Mouse (Mus musculus): ENCODE measurements at regions not wholly inside any gene's neighbourhood (a gene's known extent, or its start where the extent isn't known, plus 50 kb on each side); places are given as distances from the start of the nearest gene placed in this dataset.

DNA sequence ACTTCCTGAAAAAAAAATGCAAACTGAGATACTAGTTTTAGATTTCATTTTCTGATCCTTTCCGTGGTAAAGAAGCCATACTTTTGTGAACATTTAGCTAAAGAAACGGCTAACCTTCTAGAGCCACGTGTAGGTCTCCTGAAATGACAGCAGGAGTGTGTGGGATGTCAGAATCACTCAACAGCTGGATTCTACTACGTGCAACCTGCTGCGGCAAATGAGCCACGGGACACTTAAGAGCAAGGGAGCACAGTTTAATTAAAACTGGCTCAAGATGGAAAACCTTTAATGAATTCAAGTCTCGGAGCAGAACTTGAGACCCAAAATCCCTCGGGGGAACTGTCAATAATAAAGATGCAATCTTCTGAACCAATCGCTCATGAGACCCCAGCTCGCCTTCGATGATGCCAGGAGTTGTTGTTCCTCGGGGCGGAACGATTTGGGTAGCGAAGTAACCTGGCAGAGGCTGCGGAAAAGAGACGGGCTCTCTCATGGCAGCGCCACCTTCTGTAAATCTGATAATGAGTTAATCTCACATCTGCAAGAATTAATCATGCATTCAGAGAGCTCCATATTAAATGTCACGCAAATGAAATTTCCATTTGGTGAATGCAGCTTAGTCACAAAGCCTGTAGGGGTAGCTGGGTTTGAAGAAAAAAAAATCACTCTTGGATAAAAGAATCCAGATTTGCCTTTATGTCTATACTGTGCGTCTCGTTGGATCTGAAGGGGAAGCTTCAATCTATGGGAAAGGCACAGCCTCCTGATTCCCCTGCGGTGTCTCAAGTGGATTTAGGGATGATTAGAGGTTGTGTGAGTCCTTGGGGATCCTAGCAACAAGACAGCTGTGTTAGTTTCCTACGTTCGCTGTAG is 90.9 kb upstream of the Krr1 start:
- H3K4me1 ChIP-seq (ENCODE audit: control insufficient read depth in 1 of 2, insufficient read depth in 2 of 2, low read length in 2 of 2): no peaks in the 10 kb centered on the region
- H3K27ac ChIP-seq (ENCODE audit: control insufficient read depth, low read depth, low read length): no peak overlapping the region
- no peaks in the 10 kb centered on the region for H3K9me3 ChIP-seq (replicated peaks; ENCODE audit: insufficient read depth, low read length)
- no peak overlapping the region for H3K4me3 ChIP-seq (ENCODE audit: control insufficient read depth in 1 of 2, insufficient read depth in 1 of 2, low read depth in 2 of 2, low read length in 2 of 2)
- H3K79me2 ChIP-seq (ENCODE audit: control insufficient read depth, insufficient read depth, low read length, poor library complexity): no peaks in the 10 kb centered on the region
- H3K27me3 ChIP-seq (ENCODE audit: control insufficient read depth in 1 of 2, insufficient read depth in 2 of 2, low read length in 2 of 2): peaks cover 0 to 3% of the 10 kb centered on the region in 2 experiments; a peak in 2 of 4 replicates
- TF ChIP-seq NRF1 (IDR thresholded peaks at IDR 0.05; ENCODE audit: insufficient read depth, low read depth, low read length, poor library complexity, severe bottlenecking): no peak
- no peak for TF ChIP-seq MXI1 (IDR thresholded peaks at IDR 0.05; ENCODE audit: low read depth, low read length)
- no peak for TF ChIP-seq MYB (IDR thresholded peaks at IDR 0.05; ENCODE audit: low read depth, low read length)
- TF ChIP-seq POLR2AphosphoS2 (IDR thresholded peaks at IDR 0.05; ENCODE audit: low read length): no peak
- H3K36me3 ChIP-seq (ENCODE audit: control insufficient read depth in 1 of 2, insufficient read depth in 2 of 2, low read length in 2 of 2): no peaks in the 10 kb centered on the region
- DNase-seq (ENCODE audit: low read depth, low spot score): no peak
- H3K9ac ChIP-seq (ENCODE audit: control insufficient read depth, low read depth, low read length, poor library complexity, severe bottlenecking): no peak overlapping the region

DNA sequence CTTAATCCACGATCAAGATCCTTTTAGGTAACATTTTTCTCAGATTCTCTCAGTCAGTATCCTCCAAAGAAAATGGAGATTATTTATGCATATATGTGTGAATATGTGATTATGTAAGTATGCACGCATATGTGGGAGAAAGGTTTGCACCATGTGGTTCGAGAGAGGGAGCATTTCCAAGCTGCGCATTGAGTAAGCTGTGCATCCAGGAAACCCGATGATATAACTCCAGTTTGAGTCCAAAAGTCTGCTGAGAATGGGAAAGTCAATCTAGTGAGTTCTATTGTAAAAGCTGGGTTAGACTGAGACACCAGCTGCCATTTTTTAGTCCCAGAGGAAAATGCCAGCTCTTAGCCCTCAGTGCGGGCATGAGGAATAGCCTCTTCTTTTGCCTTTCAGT is 89.9 kb upstream of the Krr1 start:
- H3K36me3 ChIP-seq (ENCODE audit: control insufficient read depth in 1 of 2, insufficient read depth in 2 of 2, low read length in 2 of 2): no peaks in the 10 kb centered on the region
- DNase-seq (ENCODE audit: low read depth, low spot score): no peak
- no peak overlapping the region for H3K4me3 ChIP-seq (ENCODE audit: control insufficient read depth in 1 of 2, insufficient read depth in 1 of 2, low read depth in 2 of 2, low read length in 2 of 2)
- no peaks in the 10 kb centered on the region for H3K9me3 ChIP-seq (replicated peaks; ENCODE audit: insufficient read depth, low read length)
- H3K79me2 ChIP-seq (ENCODE audit: control insufficient read depth, insufficient read depth, low read length, poor library complexity): no peaks in the 10 kb centered on the region
- no peaks in the 10 kb centered on the region for H3K4me1 ChIP-seq (ENCODE audit: control insufficient read depth in 1 of 2, insufficient read depth in 2 of 2, low read length in 2 of 2)
- H3K27ac ChIP-seq (ENCODE audit: control insufficient read depth, low read depth, low read length): no peak overlapping the region
- peaks cover 0 to 3% of the 10 kb centered on the region in 2 experiments; a peak in 2 of 4 replicates for H3K27me3 ChIP-seq (ENCODE audit: control insufficient read depth in 1 of 2, insufficient read depth in 2 of 2, low read length in 2 of 2)
- TF ChIP-seq BHLHE40 (IDR thresholded peaks at IDR 0.05; ENCODE audit: borderline replicate concordance, low read depth, low read length) (no peak), ZKSCAN1 (IDR thresholded peaks at IDR 0.05; ENCODE audit: low read depth, low read length) (no peak), EP300 (IDR thresholded peaks at IDR 0.05; ENCODE audit: low read depth in 1 of 2, low read length in 2 of 2) (no peak), GABPA (IDR thresholded peaks at IDR 0.05; ENCODE audit: low read depth, low read length) (no peak), POLR2AphosphoS2 (IDR thresholded peaks at IDR 0.05; ENCODE audit: low read length) (no peak), TCF12 (IDR thresholded peaks at IDR 0.05; ENCODE audit: low read depth, low read length) (no peak), MAX (IDR thresholded peaks at IDR 0.05; ENCODE audit: low read length) (no peak), NELFE (IDR thresholded peaks at IDR 0.05; ENCODE audit: low read depth, low read length) (no peak)
- no peak overlapping the region for H3K9ac ChIP-seq (ENCODE audit: control insufficient read depth, low read depth, low read length, poor library complexity, severe bottlenecking)

DNA sequence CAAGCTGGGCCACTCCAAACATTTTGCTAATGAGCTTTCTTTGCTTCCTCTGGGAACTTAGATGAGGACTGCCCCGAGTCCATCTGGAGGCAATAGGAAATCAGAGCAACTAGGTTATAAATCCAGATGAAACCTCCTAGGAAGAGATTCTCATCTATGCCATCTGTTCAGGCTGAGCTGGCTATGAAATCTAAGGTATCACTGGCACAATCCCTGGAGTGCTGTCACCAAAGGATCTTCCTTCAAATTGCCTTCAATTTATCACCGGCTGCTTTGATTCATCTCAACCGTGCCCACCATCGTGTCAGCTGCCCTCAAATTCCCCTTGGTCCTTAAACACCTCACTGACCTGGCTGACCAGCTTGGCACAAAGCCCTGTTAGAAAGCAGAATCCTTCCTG is 87.8 kb upstream of the Krr1 start:
- Histone ChIP-seq H3K9me3 (replicated peaks; ENCODE audit: insufficient read depth, low read length) (no peaks in the 10 kb centered on the region), H3K4me3 (ENCODE audit: control insufficient read depth in 1 of 2, insufficient read depth in 1 of 2, low read depth in 2 of 2, low read length in 2 of 2) (no peak overlapping the region), H3K36me3 (ENCODE audit: control insufficient read depth in 1 of 2, insufficient read depth in 2 of 2, low read length in 2 of 2) (no peaks in the 10 kb centered on the region), H3K27ac (ENCODE audit: control insufficient read depth, low read depth, low read length) (no peak overlapping the region), H3K4me1 (ENCODE audit: control insufficient read depth in 1 of 2, insufficient read depth in 2 of 2, low read length in 2 of 2) (no peaks in the 10 kb centered on the region), H3K79me2 (ENCODE audit: control insufficient read depth, insufficient read depth, low read length, poor library complexity) (no peaks in the 10 kb centered on the region), H3K27me3 (ENCODE audit: control insufficient read depth in 1 of 2, insufficient read depth in 2 of 2, low read length in 2 of 2) (no peaks in the 10 kb centered on the region; a peak in 1 of 4 replicates), H3K9ac (ENCODE audit: control insufficient read depth, low read depth, low read length, poor library complexity, severe bottlenecking) (no peak overlapping the region)
- no peak for TF ChIP-seq ETS1 (IDR thresholded peaks at IDR 0.05; ENCODE audit: low read depth, low read length)
- no peak for TF ChIP-seq ZMIZ1 (IDR thresholded peaks at IDR 0.05; ENCODE audit: low read depth, low read length)
- TF ChIP-seq HCFC1 (IDR thresholded peaks at IDR 0.05; ENCODE audit: low read depth, low read length): no peak
- TF ChIP-seq SIN3A (IDR thresholded peaks at IDR 0.05; ENCODE audit: low read length): no peak
- no peak for TF ChIP-seq E2F4 (IDR thresholded peaks at IDR 0.05; ENCODE audit: borderline replicate concordance, low read depth, low read length)
- TF ChIP-seq GABPA (IDR thresholded peaks at IDR 0.05; ENCODE audit: low read depth, low read length): no peak
- no peak for TF ChIP-seq ZNF384 (IDR thresholded peaks at IDR 0.05; ENCODE audit: low read depth, low read length)
- no peak for TF ChIP-seq TCF12 (IDR thresholded peaks at IDR 0.05; ENCODE audit: low read depth, low read length)
- no peak for TF ChIP-seq RCOR1 (IDR thresholded peaks at IDR 0.05; ENCODE audit: low read depth, low read length)
- no peak for TF ChIP-seq MXI1 (IDR thresholded peaks at IDR 0.05; ENCODE audit: low read depth, low read length)
- no peak for TF ChIP-seq NELFE (IDR thresholded peaks at IDR 0.05; ENCODE audit: low read depth, low read length)
- no peak for TF ChIP-seq KAT2A (conservative IDR thresholded peaks at IDR 0.05; ENCODE audit: low read depth, low read length)
- no peak for TF ChIP-seq ELF1 (IDR thresholded peaks at IDR 0.05; ENCODE audit: low read depth, low read length)
- no peak for TF ChIP-seq USF2 (IDR thresholded peaks at IDR 0.05; ENCODE audit: borderline replicate concordance in 1 of 2, insufficient read depth in 1 of 2, low read depth in 1 of 2, low read length in 2 of 2)
- no peak for TF ChIP-seq ZKSCAN1 (IDR thresholded peaks at IDR 0.05; ENCODE audit: low read depth, low read length)
- TF ChIP-seq MAZ (IDR thresholded peaks at IDR 0.05; ENCODE audit: low read depth, low read length): no peak
- TF ChIP-seq SMC3 (IDR thresholded peaks at IDR 0.05; ENCODE audit: low read depth, low read length): no peak
- TF ChIP-seq GATA1 (IDR thresholded peaks at IDR 0.05; ENCODE audit: low read depth, low read length): no peak
- no peak for DNase-seq (ENCODE audit: low read depth, low spot score)

Data from MEL (cell line).